Mouse (Mus musculus) lung, adult 2 months (tissue): Measurements from ENCODE around the gene Rnaset2b.
"Not testable (repeated sequence)": the region's sequence is repeated elsewhere in the genome, so short reads cannot be mapped to it uniquely, and the experiment has no call there.

Source experiments
- CTCF ChIP-seq: fragments of 200-500 bp; IDR thresholded peaks from 2 replicates; pipeline ENCODE4 v1.5.1; 2011; ENCODE audit warnings: mild to moderate bottlenecking, low read length, control low read depth; ENCODE audit not compliant: insufficient read depth
- POLR2A ChIP-seq: fragments of 200-500 bp; IDR thresholded peaks from 2 replicates; pipeline ENCODE4 v1.6.1; 2011; ENCODE audit warnings: low read depth, mild to moderate bottlenecking, control low read depth, low read length, borderline replicate concordance; ENCODE audit errors: extremely low read depth

GRCm38 (mm10) chr17:6960349-6960748, 10.1 kb upstream of the Rnaset2b start:
- TF ChIP-seq CTCF, POLR2A: not testable (repeated sequence)
